Mouse (Mus musculus) cerebellum, adult 8-10 months (tissue): Measurements from ENCODE around the gene Ano8.

Experiments
- DNase-seq: peaks from one replicate; pipeline ENCODE4 v3.0.0; 2022

Gene Ano8

DNA sequence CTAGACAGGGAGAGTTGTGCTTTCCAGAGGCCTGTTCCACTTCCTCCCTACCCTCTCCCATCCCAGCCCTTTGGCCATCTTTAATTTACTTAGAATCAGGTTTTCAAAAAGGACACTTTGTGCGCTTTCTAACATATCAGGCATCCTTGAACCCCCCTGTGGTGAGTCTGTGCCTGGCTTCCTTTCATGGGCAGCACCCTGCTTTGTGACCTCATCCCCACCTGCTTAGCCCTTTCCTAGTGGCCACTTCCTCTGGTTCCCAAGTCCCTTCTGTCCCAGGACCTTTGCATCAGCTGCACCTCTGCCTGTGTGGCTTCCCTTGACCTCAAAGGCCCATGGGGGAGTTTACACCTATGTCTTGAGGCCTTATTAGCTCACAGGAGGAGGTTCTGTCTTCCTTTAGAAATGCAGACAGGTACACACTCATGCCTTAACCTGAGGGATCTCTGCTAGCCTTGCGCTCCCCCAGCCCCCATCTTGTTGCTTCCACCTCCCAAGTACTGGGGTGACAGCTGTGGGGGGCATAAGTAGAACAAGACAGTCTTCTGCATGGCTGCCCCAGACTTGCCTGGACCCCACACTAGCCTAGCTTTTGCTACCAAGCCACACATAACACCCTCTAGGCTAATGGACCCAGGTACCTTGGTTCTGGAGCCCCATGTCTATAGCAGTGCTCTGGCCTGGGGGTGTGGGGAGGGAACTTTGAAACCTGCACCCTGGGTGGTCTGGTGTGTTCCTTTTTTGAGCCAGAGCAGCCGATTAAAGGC lies 15.4 kb downstream of the Ano8 start:
- peak; percentile 47 for DNase-seq

DNA sequence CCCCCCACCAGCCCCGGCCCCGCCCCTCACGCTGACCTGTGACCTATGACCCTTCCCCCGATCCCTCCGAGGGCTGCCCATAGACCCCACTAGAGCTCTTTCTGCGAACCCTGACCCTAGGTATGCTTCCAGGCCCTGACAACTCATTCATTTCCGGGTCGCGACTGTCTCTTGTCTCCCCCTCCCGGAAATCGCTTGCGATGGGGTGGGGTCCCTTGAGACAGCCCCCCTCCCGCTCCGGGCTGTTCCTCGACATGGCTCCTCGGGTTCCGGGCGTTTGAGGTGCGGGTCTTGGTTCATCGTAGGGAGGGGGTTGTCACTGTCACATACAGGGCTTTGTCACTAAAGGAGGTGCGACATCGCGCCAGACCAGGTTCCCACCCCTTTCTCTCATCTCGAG lies 16.4 kb downstream of the Ano8 start:
- peak; percentile 62 for DNase-seq

DNA sequence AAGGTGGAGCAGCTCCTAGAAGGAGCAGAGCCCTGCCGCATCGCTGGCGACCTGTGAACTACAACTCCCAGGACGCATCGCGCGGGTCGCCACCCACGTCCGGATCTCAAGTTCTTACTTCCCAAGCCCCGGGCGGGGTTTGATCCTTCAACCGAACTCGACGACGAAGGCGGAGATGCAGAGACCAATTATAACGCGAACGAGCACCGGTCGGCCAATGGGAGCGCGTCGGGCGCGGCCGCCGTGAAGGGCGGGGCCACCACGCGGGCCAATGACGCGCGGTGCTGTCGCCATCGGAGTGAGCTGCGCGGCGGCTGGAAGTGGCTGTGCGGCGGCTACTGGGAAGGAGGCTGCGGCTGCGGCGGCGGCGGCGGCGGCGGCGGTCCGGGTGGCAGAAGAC lies 16.8 kb downstream of the Ano8 start, which contains the start of gene Dda1:
TSS of gene Dda1 (plus strand) at position 284 of the 400 bp plus-strand sequence.
- peak; percentile 97 for DNase-seq

DNA sequence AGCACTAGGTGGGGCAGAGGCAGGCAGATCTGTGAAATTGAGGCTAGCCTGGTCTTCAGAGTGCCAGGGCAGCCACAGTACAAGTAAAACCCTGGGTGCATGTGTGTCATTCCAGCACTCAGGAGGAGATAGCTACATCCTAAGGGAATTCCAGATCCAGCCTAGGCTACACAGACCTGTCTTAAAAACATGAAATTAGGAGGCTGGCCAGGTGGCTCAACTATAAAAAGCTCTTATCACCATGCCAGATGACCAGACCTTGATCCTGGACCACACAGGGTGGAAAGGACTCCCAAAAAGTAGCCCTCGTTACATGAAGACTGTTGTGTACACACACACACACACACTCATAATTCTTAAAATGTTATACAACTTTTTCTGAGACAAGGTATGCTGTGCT lies 17.8 kb downstream of the Ano8 start:
- peak; percentile 27 for DNase-seq

DNA sequence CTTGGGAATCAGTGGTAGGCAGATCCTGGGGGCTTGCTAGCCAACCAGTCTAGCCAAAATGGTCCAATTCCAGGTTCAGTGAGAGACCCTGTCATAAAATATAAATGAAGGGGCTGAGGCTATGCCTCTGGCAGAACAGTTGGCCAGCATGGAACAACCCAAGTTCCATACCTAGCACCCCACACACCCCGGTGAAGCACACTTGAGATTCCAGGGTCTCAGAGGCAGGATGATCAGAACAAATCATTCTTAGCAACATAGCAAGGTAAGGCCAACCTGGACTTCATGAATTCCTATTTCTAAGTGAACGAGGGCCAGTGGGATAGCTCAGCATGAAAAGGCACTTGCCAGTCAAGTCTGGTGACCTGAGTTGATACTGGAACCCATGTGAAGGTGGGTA lies 18.6 kb downstream of the Ano8 start:
- DNase-seq = peak; percentile 25

DNA sequence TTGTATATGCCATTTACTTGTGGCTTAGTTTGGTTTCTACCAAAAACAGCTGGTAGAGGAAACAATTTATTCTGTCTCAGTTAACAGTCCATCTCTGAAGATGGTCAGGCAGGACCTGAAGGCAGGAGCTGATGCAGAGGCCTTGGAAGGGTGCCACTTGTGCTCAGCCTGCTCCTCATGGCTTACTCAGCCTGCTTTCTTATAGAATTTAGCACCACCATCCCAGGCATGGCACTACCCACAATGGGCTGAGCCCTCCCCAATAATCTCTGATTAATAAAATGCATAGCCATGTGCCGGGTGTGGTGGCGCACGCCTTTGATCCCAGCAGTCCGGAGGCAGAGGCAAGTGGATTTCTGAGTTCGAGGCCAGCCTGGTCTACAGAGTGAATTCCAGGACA lies 19.6 kb downstream of the Ano8 start:
- DNase-seq = peak; percentile 35

DNA sequence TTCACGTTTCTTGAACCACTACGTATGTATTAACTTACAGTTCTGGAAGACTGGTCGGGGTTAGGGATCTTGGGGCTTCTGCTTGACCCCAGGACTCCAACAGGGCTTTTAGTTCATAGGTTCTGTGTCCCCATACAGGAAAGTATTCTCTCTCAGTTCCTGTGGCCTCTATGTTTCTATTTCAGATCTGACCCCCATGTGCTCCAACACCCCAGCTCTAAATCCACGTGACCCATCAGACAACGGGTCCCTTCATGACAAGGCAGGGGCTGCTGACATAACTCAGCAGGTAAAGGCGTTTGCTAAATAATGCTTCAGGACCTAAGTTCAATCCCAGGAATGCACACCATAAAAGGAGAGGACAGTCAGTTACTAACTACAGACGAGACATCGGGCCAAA lies 20.0 kb downstream of the Ano8 start:
- DNase-seq = peak; percentile 30

DNA sequence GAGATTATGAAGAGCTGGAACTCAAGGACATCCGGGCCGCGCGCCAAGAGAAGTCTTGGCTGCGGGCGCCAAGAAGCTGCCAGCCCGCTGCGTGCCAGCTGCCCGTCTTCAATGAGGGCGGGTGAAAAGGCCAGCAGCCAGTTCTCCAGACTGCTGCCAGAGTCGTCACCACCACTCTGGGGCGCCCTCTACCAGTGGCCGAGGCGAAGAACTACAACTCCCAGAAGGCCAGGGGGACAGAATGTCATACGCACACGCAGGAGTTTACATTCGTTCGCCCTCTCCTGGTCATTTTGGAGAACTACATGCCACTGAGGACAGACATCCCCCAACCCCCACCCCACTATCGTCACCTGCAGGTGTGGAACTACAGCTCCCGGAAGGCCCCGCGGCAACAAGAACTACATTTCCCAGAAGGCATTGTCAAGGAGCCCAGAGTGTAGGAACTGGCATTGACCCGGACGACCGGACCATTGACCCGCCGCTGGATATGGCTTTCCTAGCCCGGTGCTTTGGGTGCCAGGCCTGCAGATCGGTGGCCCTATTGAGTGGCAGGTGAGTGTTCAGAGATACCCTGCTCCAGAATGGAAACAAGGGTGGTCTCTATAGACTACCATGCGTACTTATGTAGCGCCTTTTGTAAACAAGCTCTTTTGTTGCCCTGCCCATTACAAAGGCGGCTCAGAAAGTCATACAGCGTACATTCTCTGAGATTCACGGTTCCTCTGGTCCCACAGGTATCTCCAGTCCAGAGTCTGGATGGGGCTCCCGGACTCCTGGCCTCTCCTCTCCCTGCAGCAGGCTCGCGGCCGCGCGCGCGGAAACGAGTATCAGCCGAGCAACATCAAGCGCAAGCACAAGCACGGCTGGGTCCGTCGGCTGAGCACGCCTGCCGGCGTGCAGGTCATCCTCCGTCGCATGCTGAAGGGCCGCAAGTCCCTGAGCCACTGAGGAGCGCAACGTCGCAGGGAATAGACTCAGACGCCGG lies 21.0 kb downstream of the Ano8 start, which contains the start of gene Mrpl34:
TSS of gene Mrpl34 (plus strand) at position 447 of the 988 bp plus-strand sequence.
- DNase-seq = peak; percentile 99

DNA sequence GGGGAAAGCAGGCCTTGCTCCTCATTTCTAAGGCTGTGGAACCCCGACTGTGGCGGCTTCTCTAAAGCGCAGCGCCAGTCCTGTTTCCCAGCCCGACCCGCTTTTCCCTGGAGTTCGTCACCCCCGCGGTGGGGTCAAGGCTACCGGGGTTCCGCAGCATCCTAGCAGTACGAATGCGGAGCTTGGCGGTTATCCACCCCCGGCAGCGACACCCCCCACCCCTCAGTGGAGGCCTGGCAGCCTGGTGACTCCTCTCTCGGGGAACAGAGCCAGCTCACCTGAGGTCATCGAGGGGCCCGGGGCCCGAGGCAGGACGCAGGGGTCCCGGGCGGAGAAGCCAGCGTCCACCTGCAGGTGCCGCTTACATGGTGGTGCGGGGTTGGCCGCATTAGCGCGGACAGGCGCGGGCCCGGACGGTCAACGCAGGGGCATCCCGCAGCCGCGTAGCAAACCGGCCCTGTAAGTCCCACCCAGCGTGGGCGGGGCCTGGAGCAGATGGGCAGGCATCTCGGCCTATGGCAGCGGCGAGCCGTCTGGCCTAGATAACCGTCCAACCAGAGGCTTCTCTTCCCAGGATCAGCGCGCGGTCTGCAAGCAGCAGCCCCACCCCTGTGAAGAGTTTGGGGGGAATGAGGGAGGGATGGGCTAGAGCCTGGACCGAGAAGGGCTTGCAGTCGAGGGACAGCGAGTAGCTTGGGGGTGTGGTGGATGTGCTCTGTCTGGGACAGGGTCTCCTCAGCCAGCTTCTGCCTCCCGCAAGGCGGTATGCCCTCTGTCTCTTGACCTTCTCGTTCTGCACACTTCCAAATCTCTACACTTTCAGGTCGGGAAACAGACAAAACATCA lies 22.4 kb downstream of the Ano8 start, which contains the start of gene Abhd8:
TSS of gene Abhd8 (minus strand) at position 468 of the 846 bp plus-strand sequence.
- peak; percentile 99 for DNase-seq

DNA sequence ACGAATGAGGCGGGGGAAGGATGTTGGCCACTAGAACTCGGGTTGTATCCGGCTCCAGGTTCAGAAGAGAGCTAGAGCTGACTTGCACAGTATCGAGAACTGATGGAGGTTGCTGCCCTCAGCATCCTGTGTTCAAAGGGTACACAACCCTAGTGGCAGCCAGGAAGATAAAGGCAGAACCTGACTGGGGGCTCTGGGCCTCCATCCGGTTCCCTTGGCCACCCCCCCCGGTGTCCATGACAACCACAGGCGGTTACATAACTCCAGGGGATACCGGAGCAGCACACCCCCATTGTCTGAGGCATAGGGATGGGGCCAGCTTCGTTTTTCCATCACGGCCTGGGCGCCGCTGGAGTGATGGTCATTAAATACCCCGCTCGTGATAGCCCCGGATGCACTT lies 23.0 kb downstream of the Ano8 start:
- DNase-seq = peak; percentile 76

DNA sequence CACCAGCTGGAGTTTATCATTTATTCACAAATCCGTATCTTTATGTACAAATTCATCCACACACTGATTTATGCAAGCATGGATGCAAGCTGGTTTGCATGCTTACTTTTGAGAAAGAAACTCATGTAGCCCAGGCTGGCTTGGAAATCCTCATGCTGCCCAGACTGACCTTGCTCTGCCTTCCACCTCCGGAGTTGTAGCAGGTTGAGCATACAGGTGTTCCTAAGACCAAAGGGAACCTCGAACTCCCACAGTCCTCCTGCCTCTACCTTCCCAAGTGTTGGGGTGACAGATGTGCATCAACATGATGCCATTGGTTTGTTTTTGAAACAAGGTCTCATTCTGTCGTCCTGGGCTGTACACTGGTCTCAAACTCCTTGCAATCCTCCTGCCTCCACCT lies 23.6 kb downstream of the Ano8 start:
- DNase-seq = peak; percentile 39

DNA sequence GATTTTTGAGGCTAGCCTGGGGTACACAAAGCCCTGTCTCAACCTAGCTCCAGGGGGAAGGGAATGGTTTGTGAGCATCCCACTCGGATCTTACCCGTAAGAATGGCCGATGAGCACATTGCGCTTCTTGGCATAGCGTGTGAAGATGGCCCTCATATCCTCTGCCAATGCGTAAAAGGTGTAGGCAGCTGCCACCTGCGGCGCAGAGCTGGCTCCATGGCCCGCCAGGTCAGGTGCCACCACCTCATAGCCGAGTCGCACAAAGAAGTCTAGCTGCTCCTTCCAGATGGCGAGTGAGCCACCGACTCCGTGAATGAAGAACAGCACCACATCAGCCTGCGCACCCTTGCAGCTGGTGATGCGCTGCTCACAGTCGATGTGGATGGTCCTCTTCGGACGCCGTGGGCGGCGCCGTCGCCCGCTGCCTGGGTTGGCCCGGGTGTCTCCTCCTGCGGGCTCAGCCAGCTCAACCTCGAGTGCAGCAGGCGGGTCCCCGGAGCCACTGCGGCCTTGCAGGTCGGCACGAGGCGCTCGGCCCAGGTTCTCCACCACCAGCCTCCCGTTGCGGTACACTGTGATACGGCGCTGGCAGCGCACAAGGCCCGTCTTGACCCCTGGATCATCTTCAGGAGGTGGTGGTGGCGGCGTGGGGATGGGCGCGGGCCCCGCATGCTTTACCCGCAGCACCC lies 24.5 kb downstream of the Ano8 start:
- DNase-seq = peak; percentile 48

DNA sequence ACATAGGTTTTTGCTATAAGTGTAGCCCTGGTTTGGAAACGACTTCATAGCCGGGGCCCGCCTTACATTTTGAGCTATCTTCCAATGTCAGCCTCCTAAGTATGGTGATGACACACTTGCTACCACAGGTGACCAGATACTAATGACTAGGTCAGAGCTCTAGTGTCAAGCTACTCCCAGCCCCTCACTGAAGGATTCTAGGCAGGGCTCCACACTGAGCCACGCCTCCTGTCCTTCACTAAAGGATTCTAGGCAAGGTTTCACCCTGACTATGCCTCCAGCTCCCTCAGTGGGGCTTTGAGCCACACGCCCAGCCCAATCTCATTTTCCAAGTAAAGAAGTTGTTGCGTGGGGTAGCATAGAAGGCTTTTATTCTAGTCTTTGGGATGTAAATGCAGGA lies 25.0 kb downstream of the Ano8 start:
- DNase-seq = peak; percentile 15

DNA sequence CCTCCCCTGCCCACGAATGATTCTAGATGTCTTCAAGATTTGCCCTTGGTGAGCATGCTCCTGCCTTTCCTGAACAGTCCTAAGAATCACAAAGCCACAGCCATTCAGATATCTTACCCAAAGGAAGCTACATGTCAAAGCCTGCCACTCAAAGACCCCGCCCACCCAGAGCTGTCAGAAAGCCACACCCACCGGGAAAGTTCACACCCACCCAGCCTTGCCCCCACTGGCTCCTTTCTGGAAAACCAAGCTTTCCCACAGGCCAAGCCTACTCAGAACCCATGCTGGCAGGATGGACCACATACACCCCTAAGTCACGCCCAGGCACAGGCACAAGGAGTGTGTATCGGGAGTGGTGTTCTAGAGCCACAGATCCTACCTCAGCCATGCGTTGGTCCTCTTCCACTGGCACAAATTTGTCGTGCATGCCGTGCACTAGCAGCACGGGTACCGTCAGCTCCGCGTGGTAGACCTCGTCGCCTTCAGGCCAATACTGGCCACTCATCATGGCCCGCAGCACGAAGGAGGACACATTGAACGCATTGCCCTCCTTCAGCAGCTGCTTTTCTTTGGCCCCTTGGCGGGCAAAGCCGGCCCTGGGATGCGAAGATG lies 28.0 kb downstream of the Ano8 start:
- DNase-seq = no peak

DNA sequence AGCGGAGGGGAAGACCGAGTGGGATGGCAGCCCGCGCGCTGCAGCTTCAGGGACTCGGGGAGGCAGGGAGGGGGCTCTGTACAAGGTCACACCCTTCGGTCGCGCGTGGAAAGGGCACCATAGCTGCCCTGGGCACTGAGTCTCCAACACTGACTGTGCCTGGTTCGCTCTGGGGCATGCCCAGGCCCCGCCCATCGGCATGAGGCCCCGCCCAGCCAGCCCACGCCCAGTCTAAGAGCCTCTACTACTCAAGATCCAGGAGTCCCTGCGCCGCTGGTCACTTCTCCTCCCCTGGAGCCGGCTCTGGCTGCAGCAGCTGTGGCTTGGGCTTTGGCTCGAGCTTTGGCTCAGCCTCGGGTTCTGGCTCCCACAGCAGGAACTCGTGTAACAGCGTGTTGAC lies 28.9 kb downstream of the Ano8 start:
- peak; percentile 23 for DNase-seq

DNA sequence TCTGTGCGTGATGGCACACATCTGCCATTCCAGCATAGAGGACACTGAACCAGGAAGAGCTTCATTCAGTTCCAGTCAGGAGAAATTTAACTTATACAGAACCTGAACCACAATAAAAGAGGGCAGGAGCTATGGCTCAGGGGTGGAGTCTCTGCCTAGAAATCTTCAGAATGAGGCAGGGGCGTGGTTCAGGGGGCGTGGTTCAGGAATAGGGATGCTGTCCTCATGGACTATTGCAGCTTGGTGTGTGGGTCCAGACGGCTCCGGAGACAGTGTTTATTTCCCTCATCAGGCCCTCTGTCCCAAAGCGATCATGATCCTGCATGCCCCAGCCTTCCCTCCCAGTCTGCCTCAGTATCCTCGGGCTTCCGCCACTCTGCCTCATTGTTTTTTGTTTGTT lies 31.1 kb downstream of the Ano8 start:
- DNase-seq = no peak

DNA sequence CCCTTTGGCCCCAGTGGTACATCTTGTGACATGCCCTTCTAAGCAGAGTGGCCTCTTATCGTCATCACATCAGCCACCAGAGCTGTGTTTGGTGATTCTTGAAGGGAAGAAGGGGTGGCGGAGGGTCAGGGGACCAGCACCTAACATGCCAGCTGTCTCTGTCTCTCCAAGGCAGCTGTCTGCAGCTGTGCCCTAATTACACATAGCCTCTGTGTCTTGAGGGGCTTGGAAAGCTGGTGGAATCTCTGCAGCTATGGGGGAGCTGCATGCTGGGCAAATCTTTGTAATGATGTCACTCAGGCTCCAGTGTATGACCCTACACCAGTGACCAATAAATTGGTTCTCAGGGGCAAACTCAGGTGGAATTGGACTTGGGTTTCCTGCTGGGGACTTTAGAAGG lies 33.1 kb downstream of the Ano8 start:
- DNase-seq = no peak

DNA sequence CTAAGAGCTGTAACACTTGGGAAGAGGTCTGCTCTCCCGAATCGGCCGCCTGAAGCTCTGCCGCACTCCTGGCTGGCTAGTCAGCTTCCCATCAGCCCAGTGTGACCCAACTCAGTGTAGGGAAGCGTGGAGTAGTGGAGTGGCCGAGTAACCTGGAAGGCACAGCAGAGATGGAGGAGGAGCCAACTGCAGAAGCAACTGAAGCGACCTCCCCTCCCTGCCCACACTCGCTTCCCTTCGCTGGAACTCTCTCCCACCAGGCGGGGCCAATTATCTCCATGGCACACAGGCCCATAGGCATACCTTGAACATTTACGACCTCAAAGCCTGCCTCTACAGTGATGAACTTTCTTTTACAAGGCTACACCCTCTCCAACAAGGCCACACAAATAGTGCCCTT lies 34.0 kb downstream of the Ano8 start:
- no peak for DNase-seq

DNA sequence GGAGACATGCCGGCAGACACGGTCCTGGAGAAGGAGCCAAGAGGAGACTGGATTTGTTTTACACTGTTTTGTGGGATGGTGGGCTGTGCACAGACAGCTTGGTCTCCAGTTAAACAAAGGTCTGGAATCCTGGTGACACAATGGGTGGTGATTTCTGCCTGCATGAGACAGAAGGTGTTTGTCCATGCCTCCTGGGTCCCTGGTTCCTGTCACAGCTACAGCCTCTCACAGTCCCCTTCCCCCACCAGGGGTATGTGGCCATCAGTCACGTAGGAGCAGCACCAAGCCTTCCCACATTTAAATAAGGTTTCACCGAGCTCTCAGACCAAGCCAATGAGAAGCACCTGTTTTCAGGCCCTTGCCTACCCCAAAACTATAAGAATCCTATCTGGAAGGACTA lies 34.4 kb downstream of the Ano8 start:
- no peak for DNase-seq

DNA sequence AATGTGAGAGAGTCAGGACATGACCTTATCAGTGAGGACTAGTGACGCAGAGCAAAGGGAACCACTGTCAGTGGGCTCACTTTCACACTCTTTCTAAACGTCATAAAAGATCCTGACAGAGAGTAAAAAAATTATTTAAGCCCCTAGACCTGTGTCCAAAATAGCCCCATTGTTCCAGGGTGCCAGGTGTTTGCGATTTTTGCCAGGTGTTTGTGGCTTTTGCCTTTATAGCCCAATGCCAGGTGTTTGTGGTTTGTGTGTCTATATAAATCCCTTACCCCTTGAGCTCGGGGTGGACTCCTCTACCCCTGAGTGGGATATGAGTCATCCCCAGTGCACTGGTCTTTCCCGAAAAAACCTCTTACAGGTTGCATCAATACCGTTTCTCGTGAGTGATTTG lies 40.7 kb downstream of the Ano8 start:
- DNase-seq = no peak

DNA sequence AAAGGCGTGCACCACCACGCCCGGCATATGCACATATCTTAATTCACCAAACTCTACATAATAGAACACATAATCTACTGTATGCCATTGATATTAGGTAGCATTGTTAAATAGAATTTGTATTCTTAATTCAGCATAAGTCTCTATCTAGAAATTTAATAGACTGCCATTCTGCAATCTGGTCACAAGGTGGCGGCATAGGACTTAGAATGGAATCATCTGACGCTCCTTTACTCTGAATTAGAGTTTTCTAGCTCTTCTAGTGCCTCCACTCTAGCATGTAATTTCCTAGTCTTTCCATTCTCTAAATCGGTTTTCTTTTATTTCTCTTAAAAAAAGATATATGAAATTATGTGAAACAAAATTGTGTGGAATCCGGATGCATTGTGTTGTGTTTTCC lies 44.4 kb downstream of the Ano8 start:
- DNase-seq = peak; percentile 54

DNA sequence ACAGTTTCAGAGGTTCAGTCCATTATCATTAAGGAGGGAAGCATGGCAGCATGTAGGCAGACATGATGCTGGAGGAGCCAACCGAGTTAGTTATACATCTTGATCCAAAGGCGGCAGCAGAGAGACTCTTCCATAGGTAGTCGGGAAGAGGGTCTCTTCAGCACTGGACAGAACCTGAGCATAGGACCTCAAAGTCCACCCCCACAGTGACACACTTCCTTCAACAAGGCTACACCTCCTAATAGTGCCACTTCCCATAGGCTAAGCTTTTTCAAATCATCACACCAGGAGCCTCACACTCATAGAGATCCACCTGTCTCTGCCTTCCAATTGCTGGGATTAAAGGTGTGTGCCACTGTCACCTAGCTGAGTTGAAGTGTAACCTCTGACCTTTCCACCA lies 48.7 kb downstream of the Ano8 start:
- DNase-seq = no peak
